Mouse (Mus musculus): ENCODE results near the gene Kcnh4. TPM values are rescaled to one million over a fixed set of nuclear protein-coding genes. Genes with fewer than 3 reads are reported as not detected.

Gene Kcnh4
- polyA plus RNA-seq, 1 experiment from 2014 or later: 1.1 TPM

DNA sequence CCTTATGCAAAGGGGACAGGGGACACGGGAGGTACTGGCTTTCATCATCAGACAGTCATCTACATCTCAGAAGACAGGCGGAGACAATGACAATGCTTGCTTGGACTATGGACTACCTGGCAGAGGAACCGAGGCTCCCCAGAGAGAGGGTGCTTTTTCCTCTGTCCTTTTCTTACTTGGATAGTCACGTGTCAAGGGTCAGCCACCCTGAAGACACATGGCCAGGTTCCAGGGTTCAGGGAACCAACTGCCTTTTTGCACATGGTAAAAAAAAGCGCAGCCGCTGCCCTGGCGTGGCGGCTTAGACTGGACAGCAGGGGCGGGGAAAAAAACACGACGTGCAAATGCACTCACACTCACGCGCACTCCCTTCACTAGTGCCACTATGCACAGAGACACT is 22.8 kb upstream of the Kcnh4 start:
- no peaks in the 10 kb centered on the region for H3K9me3 ChIP-seq (replicated peaks)

DNA sequence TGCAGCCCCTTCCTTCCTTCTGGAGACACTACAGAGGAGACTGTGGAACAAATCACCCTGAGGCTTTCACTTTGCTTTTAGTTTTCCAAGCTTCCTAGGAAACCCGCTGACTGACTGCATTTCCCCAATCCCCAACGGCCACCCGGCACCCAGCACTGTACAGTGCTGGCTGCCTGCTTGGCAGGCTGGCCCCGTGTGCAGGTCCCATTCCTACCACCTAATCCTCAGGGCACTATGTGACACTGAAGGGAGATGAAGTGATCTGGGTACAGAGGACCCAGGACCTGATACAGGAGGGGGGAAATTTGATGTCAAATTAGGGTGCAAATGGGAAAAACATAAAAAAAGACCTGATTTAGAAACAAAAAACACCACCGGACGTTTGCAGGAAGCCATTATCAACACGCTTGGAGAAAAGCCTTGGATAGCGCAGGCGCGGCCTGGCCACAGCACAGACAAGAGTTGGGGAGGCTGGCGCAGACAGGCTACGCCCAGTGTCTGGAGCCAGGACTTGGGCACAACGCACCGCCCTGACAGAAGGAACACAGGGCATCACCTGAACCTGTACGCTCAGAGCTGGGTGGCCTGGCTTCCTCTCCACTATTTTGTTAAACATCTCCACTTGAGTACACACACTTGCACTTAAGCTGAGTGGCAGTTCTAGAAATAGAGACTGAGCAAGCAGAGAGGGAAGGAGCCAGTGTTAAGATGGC is 22.2 kb upstream of the Kcnh4 start:
- DNase-seq (ENCODE audit: low spot score): no peak
- no peak overlapping the region for H3K27ac ChIP-seq (replicated peaks)
- H3K9me3 ChIP-seq (replicated peaks): no peaks in the 10 kb centered on the region
- H3K4me3 ChIP-seq: no peak overlapping the region
- WGBS: 87% methylated on average over 15 of the region's 15 CpGs
- H3K4me1 ChIP-seq: peaks cover 8% of the 10 kb centered on the region
- H3K27me3 ChIP-seq (ENCODE audit: low read depth, poor library complexity, severe bottlenecking): no peaks in the 10 kb centered on the region
- H3K36me3 ChIP-seq: peaks cover 26% of the 10 kb centered on the region

More for the DNA sequence above, 22.8 kb upstream of the Kcnh4 start:
- Histone ChIP-seq H3K4me1 (peaks cover 12% of the 10 kb centered on the region), H3K27me3 (ENCODE audit: low read depth, poor library complexity, severe bottlenecking) (no peaks in the 10 kb centered on the region), H3K36me3 (peaks cover 28% of the 10 kb centered on the region), H3K27ac (replicated peaks) (no peak overlapping the region), H3K4me3 (no peak overlapping the region)
- WGBS: 90% methylated on average over 13 of the region's 13 CpGs
- DNase-seq (ENCODE audit: low spot score): no peak

DNA sequence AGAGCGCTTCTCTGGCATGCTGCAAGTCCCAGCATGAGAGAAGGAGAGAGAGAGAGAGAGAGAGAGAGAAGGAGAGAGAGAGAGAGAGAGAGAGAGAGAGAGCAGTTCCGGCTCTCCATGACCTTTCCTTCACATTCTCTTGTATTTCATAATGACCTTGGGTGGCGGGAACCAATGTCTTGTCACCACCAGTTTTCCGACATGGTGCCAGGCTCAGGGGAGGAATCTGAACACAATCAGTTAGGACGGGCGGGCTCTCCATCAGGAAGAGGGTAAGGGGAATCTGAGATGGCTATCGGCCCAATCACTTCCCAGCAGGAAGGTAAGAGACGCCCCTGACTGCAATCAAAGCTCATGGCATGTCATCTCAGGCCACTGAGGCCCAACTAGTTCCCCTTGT is 20.5 kb upstream of the Kcnh4 start:
- no peaks in the 10 kb centered on the region for H3K27me3 ChIP-seq (ENCODE audit: low read depth, poor library complexity, severe bottlenecking)
- no peak for DNase-seq (ENCODE audit: low spot score)

DNA sequence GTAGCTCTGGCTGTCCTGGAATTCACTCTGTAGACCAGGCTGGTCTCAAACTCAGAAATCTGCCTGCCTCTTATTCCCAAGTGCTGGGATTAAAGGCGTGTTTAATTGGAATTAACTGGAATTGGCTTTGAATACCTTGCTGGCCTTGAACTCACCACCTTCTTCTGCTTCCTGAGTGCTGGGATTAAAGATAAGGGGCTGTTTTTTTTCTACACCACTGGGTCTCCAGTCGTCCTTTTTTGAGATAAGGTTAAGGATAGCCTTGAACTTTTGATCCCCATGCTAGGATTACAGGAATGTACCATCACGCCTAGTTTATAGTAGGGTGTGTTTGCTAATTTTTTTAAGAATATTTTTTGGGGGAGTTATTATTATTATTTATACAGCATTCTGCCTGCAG is 18.3 kb upstream of the Kcnh4 start:
- no peak overlapping the region for H3K27ac ChIP-seq (replicated peaks)
- DNase-seq (ENCODE audit: low spot score): no peak
- H3K36me3 ChIP-seq: peaks cover 11% of the 10 kb centered on the region
- 79% methylated on average over 3 of the region's 3 CpGs for WGBS
- no peaks in the 10 kb centered on the region for H3K4me1 ChIP-seq
- H3K4me3 ChIP-seq: no peak overlapping the region
- H3K9me3 ChIP-seq (replicated peaks): no peaks in the 10 kb centered on the region
- no peaks in the 10 kb centered on the region for H3K27me3 ChIP-seq (ENCODE audit: low read depth, poor library complexity, severe bottlenecking)

More for the DNA sequence above, 20.5 kb upstream of the Kcnh4 start:
- no peaks in the 10 kb centered on the region for H3K4me1 ChIP-seq
- H3K4me3 ChIP-seq: no peak overlapping the region
- WGBS: 82% methylated on average over 8 of the region's 8 CpGs
- no peaks in the 10 kb centered on the region for H3K9me3 ChIP-seq (replicated peaks)
- H3K27ac ChIP-seq (replicated peaks): no peak overlapping the region
- peaks cover 18% of the 10 kb centered on the region for H3K36me3 ChIP-seq

DNA sequence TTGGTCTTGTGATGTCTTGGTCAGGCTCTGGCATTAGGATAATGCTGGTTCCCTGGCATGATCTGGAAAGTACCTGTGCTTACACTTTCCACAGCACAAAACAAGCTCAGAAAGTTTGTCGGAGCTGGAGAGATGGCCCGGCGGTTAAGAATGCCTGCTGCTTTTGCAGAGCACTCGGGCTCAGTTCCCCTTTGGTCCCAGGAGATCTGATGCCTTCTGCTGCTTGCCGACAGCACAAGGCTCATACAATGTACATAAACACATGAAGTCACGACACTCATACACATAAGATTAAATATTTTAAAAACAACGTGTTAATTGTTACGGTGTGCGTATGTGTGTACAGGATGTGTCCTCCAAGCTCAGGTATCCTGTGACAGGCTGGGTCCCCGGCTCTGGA is 16.2 kb upstream of the Kcnh4 start:
- no peak overlapping the region for H3K27ac ChIP-seq (replicated peaks)
- H3K4me3 ChIP-seq: no peak overlapping the region
- 0 out of 2 replicates have a peak, but pooled peaks cover 1% of the 10 kb centered on the region for H3K4me1 ChIP-seq
- DNase-seq (ENCODE audit: low spot score): no peak
- no peaks in the 10 kb centered on the region for H3K9me3 ChIP-seq (replicated peaks)
- 86% methylated on average over 10 of the region's 10 CpGs for WGBS
- H3K36me3 ChIP-seq: no peaks in the 10 kb centered on the region
- H3K27me3 ChIP-seq (ENCODE audit: low read depth, poor library complexity, severe bottlenecking): no peaks in the 10 kb centered on the region

DNA sequence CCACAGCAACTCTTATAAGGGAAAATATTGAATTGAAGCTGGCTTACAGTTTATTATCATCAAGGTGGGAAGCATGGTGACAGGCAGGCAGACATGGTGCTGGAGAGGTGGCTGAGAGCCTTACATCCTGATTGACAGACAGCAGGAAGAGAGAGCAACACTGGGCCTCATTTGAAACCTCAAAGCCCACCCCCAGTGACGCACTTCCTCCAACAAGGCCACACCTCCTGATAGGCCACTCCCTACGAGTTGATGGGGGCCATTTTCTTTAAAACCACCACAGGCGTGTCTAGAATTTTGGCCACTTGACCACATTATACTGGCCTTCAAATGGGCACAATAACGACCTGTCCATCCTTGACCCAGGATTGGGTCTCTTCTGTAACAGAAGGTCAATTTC is 14.5 kb upstream of the Kcnh4 start:
- no peak for DNase-seq (ENCODE audit: low spot score)
- Histone ChIP-seq H3K4me1 (peaks cover 12% of the 10 kb centered on the region; the same call in 1 of the 2 replicates), H3K4me3 (no peak overlapping the region), H3K27ac (replicated peaks) (no peak overlapping the region), H3K27me3 (ENCODE audit: low read depth, poor library complexity, severe bottlenecking) (no peaks in the 10 kb centered on the region), H3K9me3 (replicated peaks) (no peaks in the 10 kb centered on the region), H3K36me3 (no peaks in the 10 kb centered on the region)
- WGBS: 83% methylated on average over 4 of the region's 4 CpGs

DNA sequence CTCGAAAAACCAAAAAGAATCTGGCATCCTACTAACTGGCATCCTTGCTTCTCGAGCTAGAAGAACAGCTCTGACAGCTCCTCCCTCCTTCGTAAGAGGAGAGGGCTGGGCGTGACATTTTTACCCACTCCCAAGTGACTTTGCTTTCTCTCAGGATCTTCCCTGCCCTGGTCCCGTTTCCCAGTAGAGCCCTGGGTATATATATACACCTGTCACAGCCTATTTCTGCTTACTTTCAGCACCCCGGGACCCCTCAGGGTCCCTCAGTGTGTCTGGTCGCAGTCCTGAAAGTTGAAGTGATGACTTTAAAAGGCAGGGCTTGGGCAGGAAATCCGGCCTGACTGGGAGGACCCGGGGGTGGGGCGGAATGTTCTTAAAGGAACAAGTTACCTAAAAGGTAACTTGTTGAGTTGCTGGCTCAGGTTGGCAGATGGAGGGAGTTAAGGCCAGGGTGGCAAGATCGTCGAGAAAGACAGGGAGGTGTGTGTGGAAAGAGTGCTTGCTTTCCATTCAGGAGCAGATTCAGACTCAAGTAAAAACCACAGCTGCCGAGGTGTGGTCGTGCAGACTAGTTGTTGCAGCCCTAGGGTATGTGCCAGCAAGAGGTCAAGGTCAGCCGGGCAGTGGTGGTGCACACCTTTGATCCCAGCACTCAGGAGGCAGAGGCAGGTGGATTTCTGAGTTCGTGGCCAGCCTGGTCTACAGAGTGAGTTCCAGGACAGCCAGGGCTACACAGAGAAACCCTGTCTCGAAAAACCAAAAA is 11.1 kb upstream of the Kcnh4 start, which contains the start of gene Ghdc:
Ghdc (minus strand) TSS at position 312 of the 763 bp plus-strand sequence.
- Histone ChIP-seq H3K36me3 (no peaks in the 10 kb centered on the region), H3K27ac (replicated peaks) (peak within 1 kb of the TSS; percentile 63), H3K4me3 (peak within 1 kb of the TSS; percentile 54), H3K9me3 (replicated peaks) (no peaks in the 10 kb centered on the region), H3K4me1 (peaks cover 12% of the 10 kb centered on the region; the same call in 1 of the 2 replicates), H3K27me3 (ENCODE audit: low read depth, poor library complexity, severe bottlenecking) (no peaks in the 10 kb centered on the region)
- WGBS: 28% methylated on average over 17 of the region's 17 CpGs
- DNase-seq (ENCODE audit: low spot score): peak; percentile 44

DNA sequence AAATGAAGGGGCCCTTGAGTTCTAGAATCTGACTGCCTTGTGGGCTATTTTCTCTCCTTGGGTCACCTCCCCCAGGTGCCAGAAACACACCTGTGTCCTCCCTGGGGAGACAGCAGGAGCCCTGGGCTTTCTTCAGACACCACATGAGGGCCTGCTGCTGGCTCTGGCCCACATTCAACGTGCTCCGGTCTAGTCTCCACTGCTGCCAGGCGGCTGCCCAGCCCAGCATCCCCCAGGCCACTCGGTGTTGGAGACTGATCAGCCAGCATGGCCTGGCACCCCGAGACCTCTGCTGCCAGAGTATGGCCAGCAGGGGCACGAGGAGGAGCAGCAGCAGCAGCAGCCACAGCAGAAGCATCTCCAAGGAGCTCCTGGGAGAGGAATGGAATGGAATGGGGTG is 10.2 kb upstream of the Kcnh4 start:
- 59% methylated on average over 6 of the region's 6 CpGs for WGBS
- no peak for DNase-seq (ENCODE audit: low spot score)
- Histone ChIP-seq H3K27ac (replicated peaks) (no peak overlapping the region), H3K4me1 (peaks cover 12% of the 10 kb centered on the region; the same call in 1 of the 2 replicates), H3K27me3 (ENCODE audit: low read depth, poor library complexity, severe bottlenecking) (no peaks in the 10 kb centered on the region), H3K4me3 (peak overlapping the region; percentile 54), H3K9me3 (replicated peaks) (no peaks in the 10 kb centered on the region), H3K36me3 (no peaks in the 10 kb centered on the region)

DNA sequence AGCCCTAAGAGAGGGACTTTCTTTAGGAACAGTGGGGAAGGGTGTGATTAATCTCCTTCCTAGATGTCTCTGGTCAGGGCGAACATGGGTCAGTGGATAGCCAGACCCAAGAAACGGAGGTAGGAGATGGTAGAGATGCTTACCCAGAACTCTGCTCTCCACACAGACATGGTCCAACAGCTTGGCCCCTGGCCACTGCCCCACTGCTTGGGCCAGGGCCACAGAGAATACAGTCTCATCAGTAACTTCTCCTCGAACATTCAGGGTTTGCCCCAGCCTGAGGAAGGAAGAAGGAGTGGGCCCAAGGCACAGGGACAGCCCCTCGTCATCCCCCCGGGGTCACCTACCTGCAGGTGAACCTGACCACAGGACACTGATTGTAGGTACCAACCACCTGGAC is 8.1 kb upstream of the Kcnh4 start:
- no peaks in the 10 kb centered on the region for H3K9me3 ChIP-seq (replicated peaks)
- peaks cover 9% of the 10 kb centered on the region for H3K27me3 ChIP-seq (ENCODE audit: low read depth, poor library complexity, severe bottlenecking)
- DNase-seq (ENCODE audit: low spot score): no peak
- H3K36me3 ChIP-seq: no peaks in the 10 kb centered on the region
- no peak overlapping the region for H3K27ac ChIP-seq (replicated peaks)
- H3K4me1 ChIP-seq: peaks cover 12% of the 10 kb centered on the region; the same call in 1 of the 2 replicates
- WGBS: 91% methylated on average over 5 of the region's 5 CpGs
- H3K4me3 ChIP-seq: no peak overlapping the region

DNA sequence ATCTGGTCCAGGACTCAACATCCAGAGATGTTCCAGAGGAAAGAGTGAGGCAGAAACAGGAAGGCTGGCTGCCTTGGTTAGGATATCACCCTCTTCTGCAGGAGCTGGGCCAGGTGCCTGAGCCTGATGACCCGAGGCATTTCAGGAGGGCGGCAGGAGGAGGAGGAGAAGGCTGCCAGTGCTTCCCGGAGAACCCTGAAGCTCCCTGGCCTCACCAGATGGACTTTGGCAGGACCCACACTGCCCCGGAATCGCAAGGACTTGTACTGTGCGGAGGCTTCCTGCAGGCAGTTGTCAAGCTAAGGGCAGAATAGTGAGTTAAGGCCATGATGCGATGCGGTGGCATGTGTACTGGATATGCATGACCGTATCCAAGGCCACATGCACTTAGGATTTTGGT is 7.0 kb upstream of the Kcnh4 start:
- H3K9me3 ChIP-seq (replicated peaks): no peaks in the 10 kb centered on the region
- peaks cover 18% of the 10 kb centered on the region for H3K4me1 ChIP-seq
- 83% methylated on average over 9 of the region's 9 CpGs for WGBS
- no peaks in the 10 kb centered on the region for H3K36me3 ChIP-seq
- H3K4me3 ChIP-seq: no peak overlapping the region
- DNase-seq (ENCODE audit: low spot score): no peak
- H3K27ac ChIP-seq (replicated peaks): no peak overlapping the region
- peaks cover 21% of the 10 kb centered on the region for H3K27me3 ChIP-seq (ENCODE audit: low read depth, poor library complexity, severe bottlenecking)

DNA sequence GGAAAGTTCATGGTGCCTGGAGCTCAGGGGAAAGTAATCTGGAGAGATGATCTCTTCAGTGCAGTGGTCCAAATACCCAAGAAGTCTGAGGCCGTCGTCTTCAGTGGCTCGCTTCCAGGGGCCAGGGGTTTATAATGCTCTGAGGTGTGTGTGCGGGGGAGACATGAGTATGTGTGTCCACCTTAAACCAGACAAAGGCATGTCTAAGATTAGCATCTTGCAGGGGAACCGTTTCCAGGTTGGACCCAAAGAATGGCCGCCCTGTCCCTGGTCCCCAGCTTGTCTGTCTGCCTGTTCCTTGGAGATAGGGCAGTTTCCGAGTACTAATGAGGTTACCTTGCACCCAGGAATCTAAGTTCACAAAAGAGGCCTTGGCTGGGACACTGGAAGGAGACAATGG is 3.1 kb upstream of the Kcnh4 start, which contains the start of gene Hcrt:
Hcrt (minus strand) TSS at position 101 of the 400 bp plus-strand sequence.
- Histone ChIP-seq H3K4me3 (peak within 1 kb of the TSS; percentile 59), H3K27me3 (ENCODE audit: low read depth, poor library complexity, severe bottlenecking) (peaks cover 55% of the 10 kb centered on the region), H3K4me1 (peaks cover 32% of the 10 kb centered on the region), H3K27ac (replicated peaks) (peak within 1 kb of the TSS; percentile 69), H3K36me3 (no peaks in the 10 kb centered on the region), H3K9me3 (replicated peaks) (no peaks in the 10 kb centered on the region)
- 91% methylated on average over 7 of the region's 7 CpGs for WGBS
- DNase-seq (ENCODE audit: low spot score): no peak

DNA sequence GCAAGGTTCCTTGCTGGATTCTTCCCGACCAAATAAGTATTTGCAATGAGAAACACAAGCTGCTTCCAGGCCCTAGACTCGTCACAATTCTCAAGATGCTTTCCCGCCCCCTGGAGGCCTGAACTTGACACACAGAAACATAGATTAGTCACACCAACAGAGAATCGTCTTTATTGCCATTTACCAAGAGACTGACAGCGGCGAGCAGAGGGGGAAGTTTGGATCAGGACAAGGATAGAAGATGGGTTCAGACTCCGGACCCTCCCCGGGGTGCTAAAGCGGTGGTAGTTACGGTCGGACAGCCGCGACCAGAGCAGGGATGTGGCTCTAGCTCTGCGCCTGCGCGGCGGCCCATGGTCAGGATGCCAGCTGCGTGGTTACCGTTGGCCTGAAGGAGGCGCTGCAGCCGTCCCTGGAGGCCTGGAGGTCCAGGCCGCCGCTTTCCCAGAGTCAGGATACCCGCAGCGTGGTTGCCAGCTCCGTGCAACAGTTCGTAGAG is 1.9 kb upstream of the Kcnh4 start:
- peak overlapping the region; percentile 69 for H3K27ac ChIP-seq (replicated peaks)
- under 1% methylated on average over 27 of the region's 27 CpGs for WGBS
- peaks cover 32% of the 10 kb centered on the region for H3K4me1 ChIP-seq

More for the DNA sequence above, 1.9 kb upstream of the Kcnh4 start:
- H3K4me3 ChIP-seq: peak overlapping the region; percentile 59
- no peaks in the 10 kb centered on the region for H3K9me3 ChIP-seq (replicated peaks)
- peaks cover 62% of the 10 kb centered on the region for H3K27me3 ChIP-seq (ENCODE audit: low read depth, poor library complexity, severe bottlenecking)
- no peaks in the 10 kb centered on the region for H3K36me3 ChIP-seq
- peak; percentile 93 for DNase-seq (ENCODE audit: low spot score)
